Mouse (Mus musculus): ENCODE data around the gene Mob3b.

The Mob3b gene

DNA sequence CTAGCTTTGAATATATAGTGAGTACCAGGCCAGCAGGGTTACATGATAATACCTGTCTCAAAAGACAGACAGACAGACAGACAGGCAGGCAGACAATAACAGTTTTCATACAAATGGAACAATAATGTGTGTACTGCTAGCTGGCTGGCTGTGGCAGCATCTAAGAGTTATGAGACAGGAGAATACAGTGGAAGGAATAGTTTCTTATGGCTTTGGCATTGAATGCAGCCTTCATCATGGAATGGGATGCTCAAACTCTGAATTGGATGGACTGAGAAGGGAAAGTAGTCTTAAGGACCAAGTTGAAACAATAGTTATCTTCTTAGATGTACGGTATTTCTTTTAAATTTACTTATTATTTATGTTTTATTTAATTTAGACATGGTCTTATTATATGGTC is 258.0 kb downstream of the Mob3b start:
- no peak for DNase-seq (ENCODE audit: low read depth, low spot score)
